In the genomic region with DNA sequence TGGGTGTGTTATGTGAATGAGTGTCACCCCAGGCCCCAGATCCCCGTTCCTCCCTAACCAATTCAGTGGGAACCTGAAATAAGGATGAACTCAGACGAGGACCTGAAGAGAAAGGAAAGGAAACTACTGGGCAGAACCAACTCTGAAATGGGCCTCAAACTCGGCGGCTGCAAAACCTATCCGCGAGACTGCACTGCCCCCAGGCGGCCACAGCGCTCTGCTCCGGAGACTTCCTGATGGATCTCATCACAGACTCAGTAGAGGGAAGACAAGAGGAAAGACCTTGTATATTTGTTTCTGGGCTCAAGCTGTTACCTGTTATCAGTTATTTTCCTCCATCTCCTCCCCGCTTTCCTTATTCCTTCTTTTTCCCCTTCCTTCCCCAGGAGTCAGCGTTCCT, we compare ENCODE assay signal across 8 mouse cellular contexts. TPM values are rescaled to one million over a fixed set of nuclear protein-coding genes. Genes with fewer than 3 reads are reported as not detected.
DNase-seq lines count a peak whose midpoint lies in the region; ATAC-seq lines count a peak whose summit lies in the region.

No protein-coding gene starts in this region.

- H3K9ac ChIP-seq in heart, embryonic 13.5 days: peak overlapping the region; percentile 72; the same call in 1 of the 2 replicates
- no peak overlapping the region for H3K9ac ChIP-seq in liver, embryonic 11.5 days (ENCODE audit: low read depth, low read length)
- H3K9ac ChIP-seq in stomach, embryonic 15.5 days: no peak overlapping the region

- WGBS in heart, embryonic 13.5 days: 3% methylated on average over 11 of the region's 11 CpGs
- 7% methylated on average over 11 of the region's 11 CpGs for WGBS in liver, embryonic 11.5 days
- WGBS in stomach, embryonic 15.5 days: 5% methylated on average over 11 of the region's 11 CpGs

- no peaks in the 10 kb centered on the region for H3K36me3 ChIP-seq in heart, embryonic 13.5 days
- no peaks in the 10 kb centered on the region for H3K36me3 ChIP-seq in liver, embryonic 11.5 days (ENCODE audit: control insufficient read depth, insufficient read depth, low read length)
- H3K36me3 ChIP-seq in stomach, embryonic 15.5 days: no peaks in the 10 kb centered on the region

- ATAC-seq in heart, embryonic 13.5 days (ENCODE audit: extremely low read depth, insufficient number of reproducible peaks, low FRiP score, low TSS enrichment): no peak
- no peak for ATAC-seq in liver, embryonic 11.5 days (replicated peaks; ENCODE audit: low FRiP score)
- no peak for ATAC-seq in stomach, embryonic 15.5 days (ENCODE audit: insufficient read depth, low FRiP score, low read depth)

- no peaks in the 10 kb centered on the region; the same call in none of the 2 replicates for H3K27me3 ChIP-seq in heart, embryonic 13.5 days (replicated peaks)
- H3K27me3 ChIP-seq in liver, embryonic 11.5 days (replicated peaks; ENCODE audit: control insufficient read depth, insufficient read depth, low read length): no peaks in the 10 kb centered on the region
- no peaks in the 10 kb centered on the region for H3K27me3 ChIP-seq in stomach, embryonic 15.5 days (replicated peaks)

- H3K27ac ChIP-seq in heart, embryonic 13.5 days (replicated peaks): no peak overlapping the region
- H3K27ac ChIP-seq in liver, embryonic 11.5 days (ENCODE audit: low read depth, low read length): no peak overlapping the region
- no peak overlapping the region for H3K27ac ChIP-seq in stomach, embryonic 15.5 days

- H3K4me3 ChIP-seq in heart, embryonic 13.5 days: peak overlapping the region; percentile 40
- 0 out of 2 replicates have a peak overlapping the region, but pooled peaks have one; percentile 13 for H3K4me3 ChIP-seq in liver, embryonic 11.5 days (ENCODE audit: low read depth, low read length)
- H3K4me3 ChIP-seq in stomach, embryonic 15.5 days (replicated peaks): peak overlapping the region; percentile 24; the same call in 1 of the 2 replicates

- DNase-seq in CD8-positive naive resting alpha-beta T cell, adult 2 months (ENCODE audit: low read depth in 2 of 2, low spot score in 2 of 2): peak; percentile 44 to 65
- peak; percentile 4 for DNase-seq in c-Kit-negative CD71-positive TER-119-positive erythroid progenitor cells, embryonic 14.5 days (ENCODE audit: low read depth, low spot score)
- DNase-seq in fibroblast of lung, adult 2 months (ENCODE audit: low read depth): peak; percentile 40
- peak; percentile 92 for DNase-seq in kidney, postnatal 10 days
- DNase-seq in liver, embryonic 11.5 days (ENCODE audit: low spot score): peak; percentile 70
- DNase-seq in neural tube, embryonic 10.5 days (ENCODE audit: extremely low spot score, low spot score): peak; percentile 73

- H3K9me3 ChIP-seq in heart, embryonic 13.5 days: no peaks in the 10 kb centered on the region
- H3K9me3 ChIP-seq in liver, embryonic 11.5 days (ENCODE audit: control insufficient read depth, low read length): no peaks in the 10 kb centered on the region
- H3K9me3 ChIP-seq in stomach, embryonic 15.5 days: no peaks in the 10 kb centered on the region

- peaks cover 10% of the 10 kb centered on the region for H3K4me1 ChIP-seq in heart, embryonic 13.5 days
- H3K4me1 ChIP-seq in liver, embryonic 11.5 days (replicated peaks; ENCODE audit: control insufficient read depth, insufficient read depth, low read length): 0 out of 2 replicates have a peak, but pooled peaks cover 2% of the 10 kb centered on the region
- H3K4me1 ChIP-seq in stomach, embryonic 15.5 days: no peaks in the 10 kb centered on the region

- H3K4me2 ChIP-seq in heart, embryonic 13.5 days: peak overlapping the region; percentile 61
- peak overlapping the region; percentile 56 for H3K4me2 ChIP-seq in liver, embryonic 11.5 days
- peak overlapping the region; percentile 49 for H3K4me2 ChIP-seq in stomach, embryonic 15.5 days

RNA-seq across cellular contexts. Expression of a gene that starts 50.4 kb away (rescaled TPM):
- polyA plus RNA-seq in heart, embryonic 13.5 days (2015; fragmentation: Nextera tagmentation; extraction: Ambion mirVana): 63.9 and 70.2 TPM in 2 replicates
- 174 and 183 TPM in 2 replicates for polyA plus RNA-seq in liver, embryonic 11.5 days (2014; fragmentation: Nextera tagmentation; extraction: Ambion mirVana)
- 92.7 and 94.8 TPM in 2 replicates for polyA plus RNA-seq in stomach, embryonic 15.5 days (2015; fragmentation: Nextera tagmentation; extraction: Ambion mirVana)

Comparison
In these comparisons a context has a peak if more than half of its experiments do, and no peak if none do; other contexts are left out.
1. DNase-seq: peak in every context shown above with its lines; median percentile 92 in kidney, postnatal 10 days; 73 in neural tube, embryonic 10.5 days; 70 in liver, embryonic 11.5 days; 54 in CD8-positive naive resting alpha-beta T cell, adult 2 months; 40 in fibroblast of lung, adult 2 months; 4 in c-Kit-negative CD71-positive TER-119-positive erythroid progenitor cells, embryonic 14.5 days.